ENCODE assay signal across 9 mouse cellular contexts in the genomic region with DNA sequence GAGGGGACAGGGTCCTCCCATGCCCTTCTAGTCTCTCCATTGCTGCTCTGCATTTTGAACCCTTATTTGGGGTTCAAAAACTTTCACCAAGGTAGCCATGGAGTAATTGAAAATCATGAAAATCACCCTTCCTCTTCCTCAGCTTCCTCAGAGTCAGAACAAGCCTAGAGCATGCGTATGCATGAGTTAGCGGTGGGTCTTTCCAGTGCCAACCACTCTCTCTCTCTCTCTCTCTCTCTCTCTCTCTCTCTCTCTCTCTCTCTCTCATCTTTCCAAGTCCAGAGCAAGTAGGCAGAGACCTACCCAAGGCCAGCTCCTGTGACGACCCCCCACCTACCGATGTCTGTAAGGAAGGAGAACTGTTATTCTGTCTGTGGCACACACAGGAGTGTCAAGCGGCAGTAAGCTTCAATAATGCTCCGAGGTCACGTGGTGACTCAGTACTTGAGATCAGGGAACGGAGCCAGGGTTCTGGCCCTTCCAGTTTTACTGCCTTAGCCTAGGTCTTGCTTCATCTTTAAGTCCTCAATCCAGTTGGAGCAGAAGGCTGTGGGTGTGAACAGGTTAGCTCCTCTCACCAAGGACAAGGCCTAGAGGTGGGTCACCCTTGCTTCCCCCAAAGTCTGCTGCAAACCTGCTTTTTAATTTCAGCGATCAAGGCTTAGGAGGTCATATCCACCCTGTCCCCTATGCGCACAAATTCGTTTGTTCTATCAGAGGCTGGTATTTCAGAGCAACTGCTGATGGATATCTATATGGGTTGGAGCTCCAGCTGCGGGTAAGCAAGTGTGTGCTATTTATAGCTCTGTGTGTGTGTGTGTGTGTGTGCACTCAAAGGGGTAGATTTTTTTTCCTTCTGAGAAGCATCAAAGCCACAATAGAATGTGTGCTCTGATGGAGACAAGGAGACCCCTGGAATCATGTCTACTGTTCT. TPM values are rescaled to one million over a fixed set of nuclear protein-coding genes. Genes with fewer than 3 reads are reported as not detected.
DNase-seq lines count a peak whose midpoint lies in the region; ATAC-seq lines count a peak whose summit lies in the region.
"Had no signal": no experiment of that assay in that cellular context is flagged by ENCODE, and none has a peak within 500 bp of the region (broad histone marks: within the 10 kb centered on the region; RNA-seq: fewer than 3 reads in every experiment).

No protein-coding gene starts in this region.

- H3K4me3 ChIP-seq in embryonic facial prominence, embryonic 14.5 days (ENCODE audit: low read depth, low read length), result no peak overlapping the region
- no peak overlapping the region for H3K4me3 ChIP-seq in embryonic facial prominence, embryonic 10.5 days
- H3K4me3 ChIP-seq in kidney, embryonic 14.5 days (ENCODE audit: low read length), result no peak overlapping the region
- H3K4me3 ChIP-seq: limb, embryonic 12.5 days had no signal

- peak; percentile 86 for DNase-seq in embryonic facial prominence, embryonic 14.5 days (ENCODE audit: low spot score)
- DNase-seq in embryonic facial prominence, embryonic 10.5 days (ENCODE audit: low spot score), result no peak
- DNase-seq in c-Kit-positive CD71-positive TER-119-positive erythroid progenitor cells, embryonic 14.5 days (ENCODE audit: low spot score), result no peak
- DNase-seq in embryo, embryonic 10 days (ENCODE audit: low spot score), result no peak
- DNase-seq in cerebellum, postnatal 25 days, result no peak

- H3K36me3 ChIP-seq in embryonic facial prominence, embryonic 14.5 days (ENCODE audit: control insufficient read depth, insufficient read depth, low read length), result no peaks in the 10 kb centered on the region
- H3K36me3 ChIP-seq in embryonic facial prominence, embryonic 10.5 days (replicated peaks), result no peaks in the 10 kb centered on the region
- no peaks in the 10 kb centered on the region for H3K36me3 ChIP-seq in kidney, embryonic 14.5 days (ENCODE audit: control insufficient read depth, insufficient read depth, low read length)
- H3K36me3 ChIP-seq: limb, embryonic 12.5 days had no signal

- WGBS in embryonic facial prominence, embryonic 14.5 days, result 76% methylated on average over 12 of the region's 12 CpGs
- WGBS in embryonic facial prominence, embryonic 10.5 days, result 82% methylated on average over 12 of the region's 12 CpGs
- 72% methylated on average over 12 of the region's 12 CpGs for WGBS in kidney, embryonic 14.5 days

- no peaks in the 10 kb centered on the region for H3K27me3 ChIP-seq in embryonic facial prominence, embryonic 14.5 days (replicated peaks; ENCODE audit: control insufficient read depth, insufficient read depth, low read length)
- no peaks in the 10 kb centered on the region for H3K27me3 ChIP-seq in embryonic facial prominence, embryonic 10.5 days (replicated peaks; ENCODE audit: low read depth, poor library complexity, severe bottlenecking)
- H3K27me3 ChIP-seq in kidney, embryonic 14.5 days (ENCODE audit: control insufficient read depth, insufficient read depth, low read length), result no peaks in the 10 kb centered on the region
- H3K27me3 ChIP-seq: limb, embryonic 12.5 days had no signal

- peak; percentile 76 for ATAC-seq in embryonic facial prominence, embryonic 14.5 days (ENCODE audit: low read depth)
- peak; percentile 72 for ATAC-seq in common myeloid progenitor, adult 5-6 weeks (replicated peaks; ENCODE audit: low read depth, poor library complexity, severe bottlenecking)
- peak; percentile 52; the same call in 1 of the 2 replicates for ATAC-seq in kidney, embryonic 14.5 days (ENCODE audit: low FRiP score, low TSS enrichment)
- ATAC-seq in monocyte, adult 5-6 weeks (replicated peaks; ENCODE audit: insufficient number of reproducible peaks, low FRiP score, low TSS enrichment, poor library complexity, severe bottlenecking), result 0 out of 2 replicates have a peak, but pooled peaks have one; percentile 30

- H3K9ac ChIP-seq in embryonic facial prominence, embryonic 14.5 days (ENCODE audit: low read depth, low read length), result no peak overlapping the region
- no peak overlapping the region for H3K9ac ChIP-seq in kidney, embryonic 14.5 days (ENCODE audit: low read depth, low read length)
- H3K9ac ChIP-seq: limb, embryonic 12.5 days had no signal

- H3K4me2 ChIP-seq in embryonic facial prominence, embryonic 14.5 days (ENCODE audit: low read depth, low read length), result no peak overlapping the region
- H3K4me2 ChIP-seq in kidney, embryonic 14.5 days (replicated peaks; ENCODE audit: low read depth, low read length), result no peak overlapping the region
- H3K4me2 ChIP-seq: limb, embryonic 12.5 days had no signal

- H3K27ac ChIP-seq in embryonic facial prominence, embryonic 14.5 days (replicated peaks; ENCODE audit: low read depth, low read length), result no peak overlapping the region; the same call in 1 of the 2 replicates
- H3K27ac ChIP-seq in embryonic facial prominence, embryonic 10.5 days (replicated peaks), result no peak overlapping the region
- peak overlapping the region; percentile 32; the same call in 1 of the 2 replicates for H3K27ac ChIP-seq in kidney, embryonic 14.5 days (ENCODE audit: low read depth, low read length)
- H3K27ac ChIP-seq: limb, embryonic 12.5 days had no signal

- no peaks in the 10 kb centered on the region for H3K4me1 ChIP-seq in embryonic facial prominence, embryonic 14.5 days (ENCODE audit: control insufficient read depth, insufficient read depth, low read length)
- peaks cover 5% of the 10 kb centered on the region; the same call in 1 of the 2 replicates for H3K4me1 ChIP-seq in embryonic facial prominence, embryonic 10.5 days
- peaks cover 5% of the 10 kb centered on the region; the same call in 1 of the 2 replicates for H3K4me1 ChIP-seq in kidney, embryonic 14.5 days (ENCODE audit: control insufficient read depth, insufficient read depth, low read length)

- no peaks in the 10 kb centered on the region for H3K9me3 ChIP-seq in embryonic facial prominence, embryonic 14.5 days (ENCODE audit: control insufficient read depth, low read length)
- no peaks in the 10 kb centered on the region for H3K9me3 ChIP-seq in embryonic facial prominence, embryonic 10.5 days
- no peaks in the 10 kb centered on the region for H3K9me3 ChIP-seq in kidney, embryonic 14.5 days (ENCODE audit: control insufficient read depth, low read length)
- H3K9me3 ChIP-seq: limb, embryonic 12.5 days had no signal

RNA-seq across cellular contexts. Expression of a gene that starts 17.4 kb away (rescaled TPM):
- 6.2 and 7.3 TPM in 2 replicates for polyA plus RNA-seq in embryonic facial prominence, embryonic 14.5 days (2014; fragmentation: Nextera tagmentation; extraction: Ambion mirVana)
- 4.2 and 5.1 TPM in 2 replicates for polyA plus RNA-seq in embryonic facial prominence, embryonic 10.5 days (2016; fragmentation: Nextera tagmentation; extraction: Ambion mirVana)
- 23.2 and 29.5 TPM in 2 replicates for total RNA-seq in common myeloid progenitor, adult 5-6 weeks (2017)
- 4.3 and 4.7 TPM in 2 replicates for polyA plus RNA-seq in kidney, embryonic 14.5 days (2014; fragmentation: Nextera tagmentation; extraction: Ambion mirVana)
- 17.5 to 30.9 TPM (median 24.9 TPM) in 3 replicates for total RNA-seq in monocyte, adult 5-6 weeks (2017)
